Mouse (Mus musculus) R1 (cell line): ENCODE data around the gene Gm3667.
"Not testable (repeated sequence)": the region's sequence is repeated elsewhere in the genome, so short reads cannot be mapped to it uniquely, and the experiment has no call there.

Experiments used
- DNase-seq: peaks from one replicate; pipeline ENCODE4 v3.0.0-alpha.2; 2018; ENCODE audit warnings: low read depth, low spot score

Gene Gm3667

GRCm38 (mm10) chr14:6889521-6890012, at the start of gene Gm3667:
Gene Gm3667, minus strand, starts transcription at chr14:6889962.
- not testable (repeated sequence) for DNase-seq

DNA sequence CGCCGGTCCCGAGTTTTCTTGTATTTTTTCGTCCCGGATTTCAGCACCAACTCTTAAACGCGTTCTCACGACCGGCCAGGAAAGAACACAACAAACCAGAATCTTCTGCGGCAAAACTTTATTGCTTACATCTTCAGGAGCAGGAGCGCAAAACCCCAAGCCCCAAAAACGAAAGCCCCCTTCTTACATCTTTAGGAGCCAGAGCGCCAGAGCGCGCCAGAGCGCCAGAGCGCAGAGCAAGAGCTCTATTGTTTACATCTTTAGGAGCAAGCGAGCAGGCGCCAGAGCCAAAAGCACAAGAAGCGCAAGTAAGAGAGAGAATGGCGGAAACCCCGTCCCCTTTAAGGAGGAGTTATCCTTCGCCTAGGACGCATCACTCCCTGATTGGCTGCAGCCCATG, 10.1 kb upstream of the Gm3667 start:
- not testable (repeated sequence) for DNase-seq

GRCm38 (mm10) chr14:6888811-6889210, 951 bp downstream of the Gm3667 start:
- not testable (repeated sequence) for DNase-seq

- not testable (repeated sequence) for DNase-seq
Observed at GRCm38 (mm10) chr14:6840211-6840610, 49.6 kb downstream of the Gm3667 start, which contains the start of gene Gm3642. Gene Gm3642, minus strand, starts transcription at chr14:6840311.

DNA sequence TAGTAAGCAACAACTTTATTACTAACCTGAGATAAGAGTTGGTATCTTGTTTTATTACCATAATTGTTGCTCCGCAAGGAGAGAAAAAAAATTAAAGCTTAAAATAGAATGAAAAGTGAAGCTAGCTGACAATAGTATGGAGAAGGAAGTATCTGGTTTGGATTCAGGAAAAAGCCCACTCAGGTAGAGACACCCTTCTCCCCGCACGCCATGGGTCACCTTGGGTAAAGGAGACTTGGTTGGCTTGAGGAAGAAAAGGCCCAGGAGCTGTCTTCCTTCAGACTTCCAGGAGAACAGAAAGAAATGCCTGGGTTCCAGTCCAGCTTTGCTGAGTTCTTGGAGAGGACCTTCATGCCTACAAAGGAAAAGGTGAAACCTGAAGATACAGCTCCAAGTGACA, 66.5 kb downstream of the Gm3667 start:
- DNase-seq, result not testable (repeated sequence)
